Mouse (Mus musculus) heart, postnatal 25 days (tissue): ENCODE results near the gene Grn. TPM values are rescaled to one million over a fixed set of nuclear protein-coding genes. Genes with fewer than 3 reads are reported as not detected.
"Not testable (repeated sequence)": the region's sequence is repeated elsewhere in the genome, so short reads cannot be mapped to it uniquely, and the experiment has no call there.

Experiments used
- DNase-seq: peaks from one replicate; pipeline ENCODE4 v3.0.0; 2022; ENCODE audit warnings: low spot score
- intact Hi-C: fragments of 180-260 bp; cut with DNase I; formaldehyde crosslinking; loops from one replicate; pipeline ENCODE4 v1.15.1; 2025
- total RNA-seq, 2 experiments: library from RNA; stranded (reverse); gene quantifications; 2 replicates each; pipeline ENCODE4 v1.2.3; 2021

Grn gene
- total RNA-seq, result 100 to 1,000 TPM; 101 to 104 TPM

DNA sequence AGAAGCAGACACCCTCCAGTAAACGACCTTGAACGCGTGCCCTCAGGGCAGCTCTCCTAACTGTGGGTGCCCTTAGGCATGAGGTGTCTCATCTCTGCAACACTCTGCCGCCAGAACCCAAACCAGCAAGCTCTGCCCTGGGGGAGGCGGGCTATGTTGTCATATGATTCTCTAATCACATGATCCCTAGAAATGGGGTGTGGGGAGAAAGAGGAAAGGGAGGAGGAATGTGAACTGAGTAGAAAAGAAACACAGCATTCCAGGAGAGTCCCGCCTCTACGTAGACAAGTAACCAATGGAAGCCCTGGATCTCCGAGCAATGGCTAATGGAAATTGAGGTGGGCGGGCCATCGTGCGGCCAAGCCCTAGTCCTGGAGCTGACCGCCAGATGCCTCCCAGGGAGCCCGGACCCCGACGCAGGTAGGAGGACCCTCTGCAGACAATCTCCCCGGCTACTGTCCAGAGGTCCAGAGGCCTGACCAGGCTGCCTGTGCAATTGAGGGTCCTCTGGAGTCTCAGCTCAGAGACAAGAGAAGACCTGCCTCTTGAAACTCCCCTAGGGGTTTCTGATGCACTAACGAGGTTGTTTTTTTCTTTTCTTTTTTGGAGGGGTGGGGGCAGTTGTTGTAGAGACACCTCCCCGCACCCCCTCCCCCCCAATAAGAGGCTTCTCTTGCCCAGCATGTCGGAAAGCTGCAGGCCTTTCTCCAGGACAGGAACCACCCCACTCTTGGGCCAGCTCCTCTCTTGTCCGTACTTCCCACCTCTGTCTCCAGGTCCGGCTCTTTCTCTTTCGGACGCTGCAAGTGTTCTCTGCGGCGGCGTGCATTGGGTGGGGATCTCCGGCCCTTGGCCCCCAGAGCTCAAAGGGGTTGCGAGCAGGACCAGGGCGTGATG is at the start of gene Grn:
Gene Grn (plus strand): TSS at position 195 of the 897 bp plus-strand sequence.
- intact Hi-C loops, result loop anchor here (2.0 to 5.0 kb wide), 2 partner anchors 122 to 213 kb away; no protein-coding TSS in a partner anchor
- peak; percentile 88 for DNase-seq

DNA sequence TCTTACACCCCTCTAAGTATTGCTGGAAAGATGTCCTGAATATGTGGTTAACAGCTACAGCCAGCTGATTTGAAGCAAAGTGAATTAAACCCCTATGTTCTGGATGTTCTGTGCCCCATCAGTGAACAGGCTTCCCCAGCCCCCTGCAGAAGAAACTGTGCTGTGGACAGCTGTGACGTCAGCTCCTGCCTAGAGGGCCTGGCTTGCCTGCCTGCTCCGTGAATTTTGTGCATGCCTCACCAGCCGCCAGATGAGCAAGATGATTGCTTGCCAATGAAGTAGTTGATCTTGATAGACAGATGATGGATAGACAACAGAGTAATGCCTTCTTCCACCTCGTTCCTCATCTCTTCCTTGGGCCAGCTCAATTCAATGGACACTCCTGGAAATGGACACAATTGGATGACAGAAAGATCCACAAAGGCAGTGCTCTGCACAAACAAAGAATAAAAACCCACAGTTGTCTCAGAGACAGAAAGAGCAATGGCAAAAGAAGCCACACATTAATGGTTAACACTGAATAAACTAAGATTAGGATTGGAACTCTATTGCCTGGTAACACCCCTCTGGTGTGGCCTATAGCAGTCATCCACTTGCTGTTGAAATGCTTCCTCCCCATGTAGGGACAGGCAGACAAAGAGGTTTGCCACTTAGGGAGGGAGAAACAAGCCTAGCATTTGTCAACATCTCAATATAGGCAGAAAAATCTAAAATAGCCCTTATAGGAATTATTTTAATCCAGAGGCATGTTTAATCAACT is 48.6 kb upstream of the Grn start:
- intact Hi-C loops, result no loop called here
- no peak for DNase-seq

DNA sequence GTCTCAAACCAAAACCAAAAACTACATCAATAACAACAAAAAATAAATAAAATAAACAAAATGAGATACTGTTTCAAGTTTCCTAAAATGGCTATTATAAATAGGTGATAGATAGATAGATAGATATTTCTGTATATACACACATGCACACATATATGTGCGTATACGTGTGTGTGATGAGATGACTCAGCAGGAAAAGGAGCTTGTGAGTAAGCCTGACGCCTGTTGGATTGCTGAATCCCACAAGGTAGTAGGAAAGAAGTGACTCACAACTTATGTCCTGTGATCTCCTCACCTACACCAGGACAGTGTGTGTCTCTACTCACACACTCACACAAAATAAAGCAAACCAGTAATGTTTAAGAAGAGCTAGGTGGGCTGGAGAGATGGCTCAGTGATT is 47.3 kb upstream of the Grn start:
- DNase-seq, result no peak
- intact Hi-C loops, result no loop called here

DNA sequence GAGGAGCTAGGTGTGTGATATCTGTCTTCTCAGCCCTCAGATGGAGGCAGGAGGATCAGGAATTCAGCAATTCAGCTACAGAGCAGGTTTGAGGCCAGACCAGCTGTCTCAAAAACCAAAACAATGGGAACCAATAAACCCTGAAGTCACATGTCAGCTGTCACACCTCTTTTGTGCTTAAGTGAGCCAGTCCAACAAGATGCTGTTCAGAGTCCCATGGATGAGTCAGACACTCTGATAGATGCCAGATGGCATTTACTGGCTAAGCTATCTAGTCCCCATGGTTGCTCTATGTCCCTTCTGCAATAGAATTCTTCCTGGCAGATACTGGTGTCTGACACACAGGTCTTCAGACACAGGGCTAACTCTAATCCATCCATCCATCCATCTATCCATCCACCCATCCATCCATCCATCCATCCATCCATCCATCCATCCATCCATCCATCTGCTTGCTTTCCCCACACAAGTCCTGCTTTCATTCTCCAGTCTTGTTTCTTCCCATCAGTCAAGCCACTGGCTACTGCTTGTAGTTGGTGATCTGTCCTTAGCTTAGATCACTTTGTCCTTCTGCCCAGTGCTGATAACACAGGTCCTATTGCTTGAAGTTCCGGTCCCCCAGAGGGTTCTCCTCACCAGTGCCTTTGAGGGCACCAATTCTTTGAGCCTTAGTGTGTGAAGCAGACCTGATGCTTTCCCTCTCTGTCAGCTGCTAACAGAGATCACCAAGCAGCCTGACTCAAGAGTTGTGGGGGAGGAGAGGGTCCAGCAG is 46.6 kb upstream of the Grn start:
- no peak for DNase-seq
- intact Hi-C loops, result no loop called here

DNA sequence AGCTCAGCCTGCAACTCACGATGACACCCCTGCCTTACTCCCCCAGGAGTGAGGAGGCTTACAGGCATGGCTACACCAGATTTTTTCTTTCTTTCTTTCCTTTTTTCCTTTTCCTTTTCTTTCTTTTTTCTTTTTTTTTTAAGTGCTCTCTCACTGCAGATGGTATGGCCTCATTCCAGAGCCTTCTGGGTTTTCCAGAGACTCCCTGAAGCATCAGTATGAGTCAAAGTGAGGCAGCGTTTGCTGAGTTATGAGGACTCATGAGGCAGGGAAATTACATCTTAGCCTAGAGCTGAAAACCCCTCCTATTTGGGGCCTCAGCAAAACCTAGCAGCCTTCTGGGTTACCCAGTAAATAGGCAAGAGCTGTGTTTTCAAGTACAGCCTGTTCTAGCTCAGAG is 45.7 kb upstream of the Grn start:
- no peak for DNase-seq

DNA sequence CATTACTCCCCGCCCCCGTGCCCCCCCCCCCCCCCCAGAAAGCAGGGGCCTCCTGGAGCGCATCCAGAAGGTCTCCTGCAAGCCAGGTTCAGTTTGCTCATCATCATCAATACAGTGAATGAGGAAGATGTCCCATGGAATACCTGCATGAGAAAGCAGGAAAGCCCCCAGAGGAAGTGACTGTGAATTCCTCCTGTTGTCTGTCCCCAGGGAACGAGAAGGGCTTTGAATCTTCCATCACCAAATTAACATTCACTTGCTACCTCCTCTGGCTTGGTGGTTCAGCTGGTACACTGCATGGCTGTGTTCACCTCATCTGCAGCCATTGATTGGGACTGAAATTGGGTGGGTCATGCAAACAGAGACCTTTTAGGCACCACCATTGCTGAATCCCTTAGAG is 45.0 kb upstream of the Grn start:
- intact Hi-C loops, result no loop called here
- no peak for DNase-seq

More for the DNA sequence above, 45.7 kb upstream of the Grn start:
- intact Hi-C loops, result no loop called here

DNA sequence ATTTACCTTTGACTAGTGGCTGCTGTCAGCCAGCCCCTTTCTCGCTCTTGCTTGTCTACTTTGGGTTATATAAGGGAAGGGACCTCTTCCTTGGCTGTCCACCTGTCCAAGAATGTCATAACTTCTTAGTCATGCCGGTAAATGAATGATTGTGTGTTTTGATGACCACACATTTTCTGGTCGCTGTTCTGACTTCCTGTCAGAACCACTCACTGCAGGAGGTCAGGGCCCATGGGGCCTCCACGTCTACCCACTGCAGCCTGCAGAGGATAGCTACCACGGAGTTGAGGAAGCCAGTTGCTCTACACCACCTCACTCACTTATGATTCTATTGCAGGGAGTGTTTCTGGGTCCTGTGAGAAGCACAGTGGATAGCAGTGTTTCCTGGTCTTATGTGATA is 44.0 kb upstream of the Grn start:
- DNase-seq, result no peak
- intact Hi-C loops, result no loop called here

DNA sequence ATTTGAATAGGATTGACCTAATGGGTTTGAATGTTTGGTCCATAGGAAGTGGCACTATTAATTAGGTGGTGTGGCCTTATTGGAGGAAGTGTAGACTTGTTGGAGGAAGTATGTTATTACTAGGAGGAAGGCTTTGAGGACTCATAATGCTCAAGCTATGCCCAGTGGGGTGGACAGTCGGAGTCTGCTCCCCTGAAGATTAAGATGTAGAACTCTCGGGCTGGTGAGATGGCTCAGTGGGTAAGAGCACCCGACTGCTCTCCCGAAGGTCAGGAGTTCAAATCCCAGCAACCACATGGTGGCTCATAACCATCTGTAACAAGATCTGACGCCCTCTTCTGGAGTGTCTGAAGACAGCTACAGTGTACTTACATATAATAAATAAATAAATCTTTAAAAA is 40.7 kb upstream of the Grn start:
- intact Hi-C loops, DNase-seq: not testable (repeated sequence)

DNA sequence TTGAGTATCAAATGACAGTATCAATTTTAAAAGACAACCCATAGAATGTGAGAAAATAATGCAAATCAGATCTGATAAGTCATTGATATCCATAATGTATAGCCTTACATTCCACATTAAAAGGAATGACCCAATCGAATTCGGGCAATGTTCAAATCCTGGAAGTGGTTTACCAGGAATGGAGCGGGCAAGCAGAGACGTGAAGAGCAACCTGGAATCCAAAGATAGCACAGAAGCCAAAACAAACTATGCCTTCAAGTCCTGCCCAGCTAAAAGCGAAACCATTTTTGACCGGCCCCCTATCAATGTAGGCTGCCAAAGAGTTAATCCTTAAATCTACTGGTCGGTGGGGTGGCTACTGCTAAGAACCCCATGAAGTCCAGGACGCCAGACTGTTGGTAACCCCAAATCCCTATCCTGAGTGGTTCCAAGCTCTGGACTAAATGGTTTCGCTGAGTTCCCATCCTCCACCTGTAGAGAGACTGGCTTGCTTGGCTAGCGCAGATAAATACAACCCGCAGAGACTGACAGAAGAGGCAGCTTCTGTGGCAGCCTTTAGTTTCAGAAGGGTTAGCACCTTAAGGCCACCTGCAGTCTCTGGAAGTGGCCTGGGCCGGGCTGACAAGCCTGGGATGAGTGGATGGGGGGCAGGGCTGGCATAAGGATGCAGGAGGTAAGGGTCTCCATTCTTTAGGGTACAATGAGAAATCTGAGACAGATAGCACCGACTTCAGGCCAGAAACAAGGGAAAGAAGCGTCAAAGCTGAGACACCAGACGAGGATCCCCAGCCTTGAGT is 37.5 kb upstream of the Grn start:
- intact Hi-C loops, result no loop called here
- DNase-seq, result no peak

DNA sequence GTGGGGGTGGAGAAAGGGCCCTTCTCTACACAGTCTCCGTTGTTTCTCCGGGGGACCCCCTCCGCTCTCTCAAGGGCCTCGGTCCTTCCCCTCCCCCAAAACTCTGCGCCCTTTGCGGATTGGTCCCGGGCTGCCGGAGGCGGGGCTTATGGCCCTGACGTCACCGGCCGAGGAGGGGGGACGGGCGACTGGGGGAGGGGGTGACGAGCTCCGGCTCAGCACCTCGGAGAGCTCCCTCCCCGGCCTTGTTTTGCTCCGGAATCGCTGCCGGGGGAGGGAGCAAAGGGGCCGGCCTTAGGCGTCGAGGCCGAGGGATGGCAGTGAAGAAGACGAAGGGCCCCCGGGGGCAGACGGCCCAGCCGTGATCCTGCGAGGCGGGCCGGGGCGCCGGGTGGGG is 36.9 kb upstream of the Grn start, which contains the start of gene Rundc3a:
Gene Rundc3a (plus strand): TSS at position 166 of the 397 bp plus-strand sequence.
- intact Hi-C loops, result no loop called here
- DNase-seq, result peak; percentile 33

DNA sequence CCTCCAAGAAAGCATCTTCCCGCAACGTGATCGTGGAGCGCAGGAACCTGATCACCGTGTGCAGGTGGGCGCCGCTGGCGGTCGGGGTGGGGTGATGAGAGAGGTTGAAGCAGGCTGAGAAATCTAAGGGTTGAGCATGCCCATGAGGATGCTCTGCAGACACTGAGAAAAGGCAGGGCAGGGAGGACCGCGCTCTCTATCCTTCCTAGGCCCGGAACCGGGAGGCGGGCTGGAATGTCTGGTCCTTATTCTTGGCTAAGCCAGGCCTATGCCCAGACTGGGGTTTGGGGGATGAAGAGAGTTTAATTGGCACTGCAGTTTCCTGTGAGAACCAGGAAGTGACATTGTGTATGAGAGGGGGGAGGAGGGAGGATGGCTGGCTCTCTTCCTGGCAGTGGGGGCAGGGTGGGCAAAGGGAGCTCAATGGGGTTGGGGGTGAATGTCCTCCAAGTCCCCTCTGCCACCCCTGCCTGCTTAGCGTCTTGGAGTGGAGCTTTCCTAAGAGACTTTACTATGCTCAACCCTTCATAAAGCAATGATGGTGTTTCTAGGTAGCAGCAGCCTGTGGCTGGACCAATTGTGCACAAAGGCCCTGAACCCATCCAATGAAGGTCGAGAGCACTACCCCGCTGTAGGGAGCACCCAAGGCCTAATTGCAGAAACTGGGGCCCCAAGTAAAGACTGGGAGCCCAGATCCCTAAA is 36.2 kb upstream of the Grn start:
- DNase-seq, result no peak
- intact Hi-C loops, result no loop called here

DNA sequence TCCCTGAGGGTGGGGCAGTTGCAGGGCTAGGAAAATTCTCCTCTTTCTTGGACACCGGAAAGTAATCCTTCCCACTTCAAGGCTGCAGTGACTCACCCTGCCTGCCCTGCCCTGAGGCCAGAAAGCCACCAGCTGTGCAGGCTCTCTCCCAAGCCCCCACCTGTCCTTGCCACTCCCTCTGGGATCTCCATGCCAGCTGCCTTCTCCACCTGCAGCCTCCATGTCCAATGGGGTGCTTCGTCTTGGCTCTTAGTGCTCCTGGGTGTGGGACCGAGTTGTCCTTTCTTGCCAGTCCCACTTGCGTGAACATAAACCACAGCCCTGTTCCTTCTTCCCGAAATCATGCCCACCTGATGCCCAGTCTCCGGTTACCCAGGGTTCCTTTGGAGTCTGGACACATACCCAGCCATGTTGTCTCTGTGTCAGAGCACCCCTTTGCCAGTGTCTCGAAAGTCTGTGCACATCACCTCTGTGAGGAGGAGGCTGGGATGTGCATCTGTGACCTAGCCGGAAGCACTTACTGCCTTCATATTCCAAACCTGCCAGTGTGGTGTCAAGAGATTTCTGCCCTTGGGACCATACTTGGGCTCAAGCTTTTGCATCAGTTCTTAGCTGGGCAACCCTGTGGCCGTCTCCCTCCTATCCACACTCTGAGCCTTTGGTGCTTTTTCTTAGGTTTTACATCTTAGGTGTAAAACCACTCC is 35.5 kb upstream of the Grn start:
- intact Hi-C loops, result no loop called here
- no peak for DNase-seq

DNA sequence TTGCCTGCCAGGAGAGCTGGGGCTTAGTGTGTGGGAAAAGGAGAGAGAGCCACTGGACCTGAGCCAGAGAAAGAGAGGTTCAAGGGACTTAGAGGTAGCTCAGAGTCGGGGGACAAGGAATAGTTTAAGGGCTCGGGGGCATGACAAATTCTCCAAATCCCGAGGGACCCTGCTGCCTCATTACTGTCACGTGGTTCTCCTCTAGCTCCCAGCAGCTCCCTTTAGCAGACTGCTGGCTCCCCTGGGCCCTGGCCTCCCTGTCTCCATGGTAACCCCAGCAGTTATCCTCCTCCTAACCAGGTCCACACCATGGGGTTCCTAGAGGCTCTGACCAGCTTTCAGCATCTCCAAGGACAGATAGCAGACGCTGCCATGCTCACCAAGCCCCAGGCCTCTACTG is 34.9 kb upstream of the Grn start:
- intact Hi-C loops, result no loop called here
- DNase-seq, result no peak

DNA sequence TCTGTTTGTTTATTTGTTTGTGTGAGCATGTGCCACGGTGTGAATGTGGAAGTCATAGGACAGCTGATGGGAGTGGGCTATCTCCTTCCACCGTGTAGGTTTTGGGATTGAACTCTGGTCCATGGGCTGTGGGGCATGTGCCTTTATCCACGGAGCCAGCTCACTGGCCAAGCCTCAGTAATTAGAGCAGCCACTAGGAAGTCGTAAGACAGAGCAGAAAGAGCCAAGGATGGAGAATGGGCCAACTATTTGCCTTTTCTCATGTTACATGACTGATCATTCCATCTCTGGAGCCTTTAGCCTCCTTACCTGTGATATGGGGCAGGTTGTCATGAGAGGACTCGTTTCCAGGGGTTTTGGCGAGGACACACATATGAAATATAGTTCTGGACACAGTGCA is 33.9 kb upstream of the Grn start:
- intact Hi-C loops, result no loop called here
- no peak for DNase-seq

DNA sequence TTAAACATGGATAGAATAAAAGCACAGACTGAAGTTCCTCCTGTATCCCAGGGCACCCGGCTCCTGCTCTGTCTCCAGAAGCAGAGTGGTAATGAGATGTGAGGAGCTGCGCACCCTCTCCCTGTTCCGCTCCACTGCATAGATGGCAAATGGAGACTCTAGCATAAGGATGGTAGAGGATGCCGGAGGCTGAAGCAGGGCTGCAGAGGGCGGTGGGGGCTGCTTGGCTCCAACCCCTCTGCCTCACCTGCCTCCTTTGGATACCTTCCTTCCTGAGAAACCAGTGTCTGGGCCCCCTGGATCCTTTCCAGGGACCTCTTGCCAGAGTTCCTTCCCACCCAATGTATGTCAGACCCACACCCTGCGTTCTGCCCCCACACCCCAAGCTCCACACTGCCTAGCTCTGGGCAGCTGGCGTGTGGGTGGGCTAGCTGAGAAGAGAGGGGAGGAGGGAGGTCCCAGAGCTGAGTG is 33.4 kb upstream of the Grn start:
- intact Hi-C loops, result no loop called here

DNA sequence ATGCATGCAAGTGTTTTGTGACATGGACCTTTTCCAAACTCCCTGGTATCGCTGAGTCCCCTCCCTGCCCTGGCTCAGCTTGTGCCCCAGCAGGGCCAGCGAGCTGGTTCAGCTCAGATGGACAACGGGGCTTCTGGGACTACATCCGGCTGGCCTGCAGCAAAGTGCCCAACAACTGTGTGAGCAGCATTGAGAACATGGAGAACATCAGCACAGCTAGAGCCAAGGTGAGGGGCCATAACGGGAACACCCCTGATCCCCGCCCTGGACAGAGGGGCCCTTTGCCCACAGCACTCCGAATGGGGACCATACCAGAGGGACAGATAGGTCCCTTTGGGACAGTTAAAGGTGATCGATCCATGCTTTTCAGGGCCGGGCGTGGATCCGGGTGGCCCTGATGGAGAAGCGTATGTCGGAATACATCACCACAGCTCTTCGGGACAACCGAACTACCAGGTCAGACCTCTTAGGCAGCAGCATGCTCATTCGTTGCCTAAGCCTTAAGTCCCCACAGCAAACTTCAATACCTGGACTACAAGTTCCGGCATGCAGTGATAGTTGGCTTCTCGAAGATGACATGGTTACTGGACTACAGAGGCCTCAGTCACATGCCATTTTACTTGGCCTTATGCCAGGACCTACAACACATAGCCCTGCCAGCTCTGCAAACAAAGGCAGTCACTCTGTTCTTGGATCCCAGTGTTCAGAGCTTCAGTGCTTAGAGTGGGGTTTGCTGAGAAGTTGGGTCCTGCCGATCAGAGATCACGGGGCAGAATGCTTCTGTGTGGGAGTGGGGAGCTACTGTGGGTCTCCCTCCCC is 31.9 kb upstream of the Grn start:
- intact Hi-C loops, result no loop called here

More for the DNA sequence above, 33.4 kb upstream of the Grn start:
- DNase-seq, result no peak

DNA sequence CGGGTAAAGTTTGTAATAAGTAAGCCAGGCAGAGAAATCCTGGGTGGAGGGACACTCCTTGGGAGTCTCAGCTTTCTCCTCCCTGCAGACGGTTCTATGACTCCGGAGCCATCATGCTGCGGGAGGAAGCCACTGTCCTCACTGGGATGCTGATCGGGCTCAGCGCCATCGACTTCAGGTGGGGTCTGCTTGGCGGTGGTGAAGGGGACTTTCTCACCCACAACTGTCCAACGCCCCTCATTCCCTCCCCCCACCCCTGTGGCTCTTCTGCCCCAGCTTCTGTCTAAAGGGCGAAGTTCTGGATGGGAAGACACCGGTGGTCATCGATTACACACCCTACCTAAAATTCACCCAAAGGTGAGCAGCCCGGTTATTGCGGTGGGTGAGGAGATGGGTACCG is 31.0 kb upstream of the Grn start:
- intact Hi-C loops, result no loop called here
- no peak for DNase-seq

More for the DNA sequence above, 31.9 kb upstream of the Grn start:
- DNase-seq, result no peak
